Mouse (Mus musculus) testis, adult 2 months (tissue): ENCODE data around the gene Foxo1.

Source experiments
- CTCF ChIP-seq: fragments of 200-500 bp; IDR thresholded peaks from 2 replicates; pipeline ENCODE4 v1.5.1; 2012; ENCODE audit warnings: low read depth, mild to moderate bottlenecking, inconsistent platforms, low read length, moderate library complexity; ENCODE audit not compliant: control insufficient read depth, insufficient read depth, insufficient replicate concordance
- POLR2A ChIP-seq: fragments of 200-500 bp; IDR thresholded peaks from 2 replicates; pipeline ENCODE4 v1.6.1; 2012; ENCODE audit warnings: low read depth, mild to moderate bottlenecking, inconsistent platforms, low read length, moderate library complexity; ENCODE audit not compliant: control insufficient read depth

DNA sequence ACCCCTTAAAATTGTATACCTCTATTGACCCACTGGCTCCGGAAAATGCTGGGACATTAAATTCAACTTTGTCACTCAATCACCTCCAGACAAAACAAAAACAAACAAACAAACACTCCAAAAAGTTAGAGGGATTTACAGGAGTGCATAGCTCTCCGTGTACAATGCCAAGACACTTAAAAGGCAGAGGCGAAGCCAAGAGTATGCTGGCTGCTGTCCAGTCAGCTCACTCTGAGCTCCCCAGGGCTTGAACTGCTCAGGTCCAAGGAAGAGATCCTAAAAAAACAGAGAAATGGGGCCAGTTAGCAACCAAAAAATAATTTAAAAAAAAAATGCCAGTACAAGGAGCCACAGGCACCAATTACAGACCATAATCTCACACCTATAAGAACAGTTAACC, 9.6 kb upstream of the Foxo1 start:
- TF ChIP-seq CTCF (no peak), POLR2A (no peak)
